Mouse (Mus musculus) embryonic fibroblast, embryonic 13.5 days (primary cell): ENCODE measurements around the gene Samt2. TPM values are rescaled to one million over a fixed set of nuclear protein-coding genes. Genes with fewer than 3 reads are reported as not detected.
"Not testable (repeated sequence)": the region's sequence is repeated elsewhere in the genome, so short reads cannot be mapped to it uniquely, and the experiment has no call there.

Experiments used
- H3K27ac ChIP-seq: 2 replicates; pipeline ENCODE4 v1.5.1; 2012; ENCODE audit warnings: low read length, control low read depth, inconsistent platforms; ENCODE audit not compliant: insufficient read depth
- H3K4me1 ChIP-seq: 2 replicates; pipeline ENCODE4 v1.6.1; 2011; ENCODE audit warnings: low read length; ENCODE audit not compliant: control insufficient read depth, insufficient read depth
- H3K4me3 ChIP-seq: 2 replicates; pipeline ENCODE4 v1.5.1; 2011; ENCODE audit warnings: mild to moderate bottlenecking, control low read depth, low read length; ENCODE audit not compliant: insufficient read depth
- polyA plus RNA-seq: library from polyadenylated mRNA; stranded (reverse); fragments of >200 nt; gene quantifications from 2 replicates; pipeline ENCODE4 v1.2.4, GENCODE M21; 2011; ENCODE audit warnings: low read depth; ENCODE audit not compliant: missing spikeins, insufficient read length

Samt2 gene
- not detected in 2 replicates for polyA plus RNA-seq

- not testable (repeated sequence) for H3K4me3 ChIP-seq, H3K27ac ChIP-seq, H3K4me1 ChIP-seq
These were observed at the start of gene Samt2 for GRCm38 (mm10) chrX:154579260-154579659. Gene Samt2, minus strand, starts transcription at chrX:154579360.

Other genes starting within 250 kb of the Samt2 start
- gene 4930524N10Rik, start 236.0 kb downstream of the Samt2 start, polyA plus RNA-seq = not detected in 2 replicates
- gene Samt4, start 97.4 kb downstream of the Samt2 start, polyA plus RNA-seq = not detected in 2 replicates